Mouse (Mus musculus): ENCODE measurements around the gene Fxyd5. TPM values are rescaled to one million over a fixed set of nuclear protein-coding genes. Genes with fewer than 3 reads are reported as not detected.

Fxyd5 gene
- polyA plus RNA-seq, 1 experiment from 2014 or later: 19.3 TPM

- no peak overlapping the region for H3K9ac ChIP-seq (ENCODE audit: low read depth, low read length)
- 16% methylated on average over 3 of the region's 4 CpGs for WGBS
These were observed 13.6 kb upstream of the Fxyd5 start for GRCm38 (mm10) chr7:31055883-31056282.

GRCm38 (mm10) chr7:31055354-31055824 is 13.1 kb upstream of the Fxyd5 start:
- Histone ChIP-seq H3K36me3 (ENCODE audit: control insufficient read depth, insufficient read depth) (no peaks in the 10 kb centered on the region), H3K27ac (ENCODE audit: low read depth, low read length) (no peak overlapping the region), H3K4me2 (replicated peaks; ENCODE audit: low read depth) (peak overlapping the region; percentile 47), H3K9me3 (ENCODE audit: control insufficient read depth) (no peaks in the 10 kb centered on the region), H3K4me3 (ENCODE audit: low read depth, low read length) (peak overlapping the region; percentile 22), H3K27me3 (replicated peaks; ENCODE audit: control insufficient read depth, insufficient read depth, low read length) (peaks cover 34% of the 10 kb centered on the region), H3K9ac (ENCODE audit: low read depth, low read length) (no peak overlapping the region), H3K4me1 (replicated peaks; ENCODE audit: control insufficient read depth, insufficient read depth, low read length) (no peaks in the 10 kb centered on the region)
- TF ChIP-seq CTCF (IDR thresholded peaks at IDR 0.05; ENCODE audit: low read depth): no peak
- WGBS: 17% methylated on average over 10 of the region's 10 CpGs
- peak; percentile 63 for ATAC-seq

More at GRCm38 (mm10) chr7:31055883-31056282, 13.6 kb upstream of the Fxyd5 start:
- Histone ChIP-seq H3K9me3 (ENCODE audit: control insufficient read depth) (no peaks in the 10 kb centered on the region), H3K4me2 (replicated peaks; ENCODE audit: low read depth) (peak overlapping the region; percentile 9; the same call in 1 of the 2 replicates), H3K4me1 (replicated peaks; ENCODE audit: control insufficient read depth, insufficient read depth, low read length) (no peaks in the 10 kb centered on the region), H3K36me3 (ENCODE audit: control insufficient read depth, insufficient read depth) (no peaks in the 10 kb centered on the region), H3K27ac (ENCODE audit: low read depth, low read length) (no peak overlapping the region), H3K27me3 (replicated peaks; ENCODE audit: control insufficient read depth, insufficient read depth, low read length) (peaks cover 29% of the 10 kb centered on the region), H3K4me3 (ENCODE audit: low read depth, low read length) (no peak overlapping the region)
- TF ChIP-seq CTCF (IDR thresholded peaks at IDR 0.05; ENCODE audit: low read depth): no peak
- ATAC-seq: no peak

- Histone ChIP-seq H3K27ac (ENCODE audit: low read depth, low read length) (no peak overlapping the region), H3K4me1 (replicated peaks; ENCODE audit: control insufficient read depth, insufficient read depth, low read length) (no peaks in the 10 kb centered on the region), H3K4me3 (ENCODE audit: low read depth, low read length) (peak overlapping the region; percentile 22), H3K36me3 (ENCODE audit: control insufficient read depth, insufficient read depth) (no peaks in the 10 kb centered on the region), H3K4me2 (replicated peaks; ENCODE audit: low read depth) (peak overlapping the region; percentile 47), H3K9ac (ENCODE audit: low read depth, low read length) (no peak overlapping the region), H3K27me3 (replicated peaks; ENCODE audit: control insufficient read depth, insufficient read depth, low read length) (peaks cover 40% of the 10 kb centered on the region), H3K9me3 (ENCODE audit: control insufficient read depth) (no peaks in the 10 kb centered on the region)
- no peak for TF ChIP-seq CTCF (IDR thresholded peaks at IDR 0.05; ENCODE audit: low read depth)
- 64% methylated on average over 11 of the region's 11 CpGs for WGBS
- ATAC-seq: no peak
These were observed 12.5 kb upstream of the Fxyd5 start for GRCm38 (mm10) chr7:31054661-31055320.

GRCm38 (mm10) chr7:31053882-31054447 is 11.7 kb upstream of the Fxyd5 start:
- Histone ChIP-seq H3K36me3 (ENCODE audit: control insufficient read depth, insufficient read depth) (no peaks in the 10 kb centered on the region), H3K4me3 (ENCODE audit: low read depth, low read length) (peak overlapping the region; percentile 14; the same call in 1 of the 2 replicates), H3K27me3 (replicated peaks; ENCODE audit: control insufficient read depth, insufficient read depth, low read length) (peaks cover 47% of the 10 kb centered on the region), H3K9ac (ENCODE audit: low read depth, low read length) (no peak overlapping the region), H3K9me3 (ENCODE audit: control insufficient read depth) (no peaks in the 10 kb centered on the region), H3K4me2 (replicated peaks; ENCODE audit: low read depth) (peak overlapping the region; percentile 47; the same call in 1 of the 2 replicates), H3K4me1 (replicated peaks; ENCODE audit: control insufficient read depth, insufficient read depth, low read length) (no peaks in the 10 kb centered on the region), H3K27ac (ENCODE audit: low read depth, low read length) (no peak overlapping the region)
- no peak for ATAC-seq
- WGBS: 37% methylated on average over 10 of the region's 10 CpGs
- no peak for TF ChIP-seq CTCF (IDR thresholded peaks at IDR 0.05; ENCODE audit: low read depth)

- H3K27ac ChIP-seq (ENCODE audit: low read depth, low read length): no peak overlapping the region
- no peak overlapping the region; the same call in 1 of the 2 replicates for H3K4me3 ChIP-seq (ENCODE audit: low read depth, low read length)
- H3K9ac ChIP-seq (ENCODE audit: low read depth, low read length): no peak overlapping the region
- H3K4me1 ChIP-seq (replicated peaks; ENCODE audit: control insufficient read depth, insufficient read depth, low read length): no peaks in the 10 kb centered on the region
- H3K4me2 ChIP-seq (replicated peaks; ENCODE audit: low read depth): peak overlapping the region; percentile 32
- peak; percentile 19; the same call in 1 of the 2 replicates for ATAC-seq
- H3K36me3 ChIP-seq (ENCODE audit: control insufficient read depth, insufficient read depth): no peaks in the 10 kb centered on the region
- TF ChIP-seq CTCF (IDR thresholded peaks at IDR 0.05; ENCODE audit: low read depth): peak; percentile 48
- H3K27me3 ChIP-seq (replicated peaks; ENCODE audit: control insufficient read depth, insufficient read depth, low read length): peaks cover 47% of the 10 kb centered on the region
- WGBS: 7% methylated on average over 34 of the region's 34 CpGs
- no peaks in the 10 kb centered on the region for H3K9me3 ChIP-seq (ENCODE audit: control insufficient read depth)
These were observed 10.6 kb upstream of the Fxyd5 start for GRCm38 (mm10) chr7:31052636-31053434.

GRCm38 (mm10) chr7:31052251-31052635 is 10.0 kb upstream of the Fxyd5 start:
- WGBS: 12% methylated on average over 22 of the region's 22 CpGs
- Histone ChIP-seq H3K36me3 (ENCODE audit: control insufficient read depth, insufficient read depth) (no peaks in the 10 kb centered on the region), H3K27me3 (replicated peaks; ENCODE audit: control insufficient read depth, insufficient read depth, low read length) (peaks cover 47% of the 10 kb centered on the region), H3K9ac (ENCODE audit: low read depth, low read length) (no peak overlapping the region), H3K4me3 (ENCODE audit: low read depth, low read length) (no peak overlapping the region; the same call in 1 of the 2 replicates), H3K4me1 (replicated peaks; ENCODE audit: control insufficient read depth, insufficient read depth, low read length) (no peaks in the 10 kb centered on the region), H3K27ac (ENCODE audit: low read depth, low read length) (no peak overlapping the region), H3K9me3 (ENCODE audit: control insufficient read depth) (no peaks in the 10 kb centered on the region), H3K4me2 (replicated peaks; ENCODE audit: low read depth) (peak overlapping the region; percentile 32; the same call in 1 of the 2 replicates)
- ATAC-seq: no peak
- TF ChIP-seq CTCF (IDR thresholded peaks at IDR 0.05; ENCODE audit: low read depth): no peak
